Mouse (Mus musculus): ENCODE data around the gene Cplx2.

GRCm38 (mm10) chr13:54426781-54427655 lies 55.9 kb downstream of the Cplx2 start:
- no peak for TF ChIP-seq CTCF (IDR thresholded peaks at IDR 0.05; ENCODE audit: borderline replicate concordance, insufficient read depth, low read depth, low read length)
- no peak for TF ChIP-seq POLR2A (IDR thresholded peaks at IDR 0.05; ENCODE audit: borderline replicate concordance, insufficient read depth, low read length)
